Mouse (Mus musculus) gastrocnemius, adult 2 months (tissue): ENCODE results near the gene Ptprc. TPM values are rescaled to one million over a fixed set of nuclear protein-coding genes. Genes with fewer than 3 reads are reported as not detected.

Experiments
- DNase-seq: peaks from one replicate; pipeline ENCODE4 v3.0.0; 2022
- H3K27ac ChIP-seq: fragments of 200-600 bp; 2 replicates; pipeline ENCODE4 v1.8.1; 2022; ENCODE audit warnings: mild to moderate bottlenecking
- H3K4me3 ChIP-seq: fragments of 200-600 bp; 2 replicates; pipeline ENCODE4 v1.8.1; 2022; ENCODE audit warnings: mild to moderate bottlenecking, moderate library complexity
- CTCF ChIP-seq: fragments of 200-600 bp; IDR thresholded peaks from 2 replicates; pipeline ENCODE4 v1.8.1; 2022; ENCODE audit warnings: antibody characterized with exemption, mild to moderate bottlenecking, moderate library complexity
- intact Hi-C: fragments of 180-260 bp; cut with DNase I; formaldehyde crosslinking; loops from one replicate; pipeline ENCODE4 v1.15.1; 2025
- total RNA-seq, 2 experiments: library from RNA; stranded (reverse); gene quantifications; 2 replicates each; pipeline ENCODE4 v1.2.3; 2021

Ptprc gene
- total RNA-seq, 2 experiments from 2014 or later = 0.97 to 1.4 TPM

- no peak for TF ChIP-seq CTCF
- Histone ChIP-seq H3K4me3 (no peak overlapping the region), H3K27ac (no peak overlapping the region)
- DNase-seq = no peak
- intact Hi-C loops = no loop called here
Measured at GRCm38 (mm10) chr1:138172547-138172946, 3.0 kb downstream of the Ptprc start.

- no peak for DNase-seq
- intact Hi-C loops = no loop called here
- TF ChIP-seq CTCF = no peak
- H3K27ac ChIP-seq = no peak overlapping the region
- H3K4me3 ChIP-seq = no peak overlapping the region
Measured at GRCm38 (mm10) chr1:138172096-138172495, 3.4 kb downstream of the Ptprc start.

GRCm38 (mm10) chr1:138166233-138166771, 9.2 kb downstream of the Ptprc start:
- intact Hi-C loops = no loop called here
- Histone ChIP-seq H3K4me3 (no peak overlapping the region), H3K27ac (no peak overlapping the region)
- DNase-seq = no peak
- no peak for TF ChIP-seq CTCF

DNA sequence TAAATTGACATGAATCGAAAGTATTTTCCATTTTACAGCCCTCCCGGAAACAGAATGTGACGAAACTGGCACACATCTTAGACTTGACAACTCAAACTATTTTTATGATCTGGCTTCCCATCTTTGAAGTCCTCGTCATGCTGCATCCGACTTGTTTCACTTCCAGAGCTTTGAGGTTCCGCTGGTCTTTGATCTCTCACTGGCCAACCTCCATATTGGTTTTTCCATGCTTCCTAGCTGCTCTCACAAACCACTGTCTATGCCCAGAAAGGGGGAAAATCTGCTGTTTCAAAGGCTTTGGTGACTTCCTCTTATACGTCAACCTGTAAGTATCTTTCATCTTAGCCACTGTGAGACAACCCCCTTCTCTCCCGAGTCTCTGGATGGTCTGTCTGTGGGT, 12.9 kb downstream of the Ptprc start:
- no peak for TF ChIP-seq CTCF
- DNase-seq = no peak
- Histone ChIP-seq H3K4me3 (no peak overlapping the region), H3K27ac (no peak overlapping the region)
- intact Hi-C loops = no loop called here

DNA sequence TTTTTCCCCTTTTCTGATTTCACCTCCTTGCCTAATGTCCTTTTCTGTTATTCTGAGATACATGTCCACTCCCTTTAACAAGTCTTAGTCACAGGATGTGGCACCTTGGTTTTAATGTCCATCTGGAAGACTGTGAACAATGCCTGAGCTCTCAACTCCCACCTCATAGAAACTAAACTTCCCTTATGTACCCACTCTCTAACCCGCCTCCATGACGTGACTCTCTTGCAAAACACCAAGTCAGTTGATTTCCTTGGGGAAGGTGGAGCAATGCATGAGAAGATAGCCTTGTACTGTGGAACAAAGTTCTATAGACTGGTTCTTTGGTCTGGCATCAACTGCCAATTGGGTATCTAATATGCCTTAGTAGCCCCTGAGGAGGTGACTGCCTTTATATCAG, 16.6 kb downstream of the Ptprc start:
- Histone ChIP-seq H3K4me3 (no peak overlapping the region), H3K27ac (no peak overlapping the region)
- no peak for TF ChIP-seq CTCF
- intact Hi-C loops = no loop called here
- DNase-seq = no peak

DNA sequence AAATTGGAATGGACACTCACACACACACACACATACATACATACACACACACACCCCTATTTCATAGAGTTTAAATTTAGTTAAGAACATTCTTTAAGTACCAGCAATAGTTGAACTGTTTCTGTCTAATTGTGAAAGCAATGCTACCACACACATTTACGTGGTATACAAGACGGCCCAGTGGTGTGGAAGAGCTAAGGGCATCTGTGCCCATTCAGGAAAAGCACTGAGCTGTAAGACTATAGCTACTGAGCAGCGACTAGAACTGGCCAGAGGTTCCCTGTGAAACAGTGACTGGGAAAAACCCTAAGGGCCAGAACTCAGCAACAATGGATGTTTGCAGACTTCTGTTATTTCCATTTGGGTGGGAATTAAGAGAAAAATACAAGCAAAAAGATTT, 17.3 kb downstream of the Ptprc start:
- DNase-seq = no peak
- TF ChIP-seq CTCF = no peak
- Histone ChIP-seq H3K4me3 (no peak overlapping the region), H3K27ac (no peak overlapping the region)
- intact Hi-C loops = no loop called here

DNA sequence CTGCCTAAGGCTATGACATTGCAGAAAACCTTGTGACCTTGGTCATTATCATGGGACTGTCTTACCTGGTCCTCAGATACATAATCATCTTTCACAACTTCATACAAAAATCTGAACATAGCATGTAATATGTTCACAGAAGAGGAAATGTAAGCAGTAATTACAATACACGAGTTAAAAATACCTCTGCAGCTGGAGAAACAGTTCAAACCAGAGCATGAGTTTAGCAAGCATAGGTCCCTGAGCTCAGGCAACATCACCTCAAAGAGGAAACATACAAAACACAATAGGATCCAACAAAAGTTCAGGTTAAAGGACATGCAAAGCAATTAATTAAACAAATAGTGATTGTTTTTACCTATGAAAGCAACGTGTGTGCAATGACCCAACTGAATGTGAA, 17.8 kb downstream of the Ptprc start:
- Histone ChIP-seq H3K27ac (no peak overlapping the region), H3K4me3 (no peak overlapping the region)
- no peak for DNase-seq
- intact Hi-C loops = no loop called here
- TF ChIP-seq CTCF = no peak

DNA sequence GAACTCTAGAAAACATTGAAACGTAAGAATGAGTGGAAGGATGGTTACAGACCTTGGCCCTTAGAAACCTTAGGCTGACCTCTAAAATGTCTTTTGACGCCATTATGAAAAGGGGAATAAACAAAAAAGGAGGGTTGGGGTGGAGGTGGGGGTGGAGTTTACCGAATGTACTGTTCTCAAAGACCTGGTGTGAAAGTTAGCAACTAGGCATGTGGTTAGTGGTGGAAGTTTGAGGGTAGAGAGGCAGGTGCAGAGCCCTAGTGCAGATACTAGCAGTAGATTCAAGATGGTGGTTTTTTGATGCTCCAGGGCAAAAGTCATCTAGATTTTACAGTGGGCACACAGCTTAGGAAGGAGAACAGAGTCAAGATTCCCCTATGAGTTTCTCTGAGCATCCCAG, 18.5 kb downstream of the Ptprc start:
- TF ChIP-seq CTCF = no peak
- Histone ChIP-seq H3K4me3 (no peak overlapping the region), H3K27ac (no peak overlapping the region)
- intact Hi-C loops = no loop called here
- no peak for DNase-seq

- Histone ChIP-seq H3K27ac (no peak overlapping the region), H3K4me3 (no peak overlapping the region)
- DNase-seq = no peak
- intact Hi-C loops = no loop called here
- no peak for TF ChIP-seq CTCF
Measured at GRCm38 (mm10) chr1:138154185-138154785, 21.2 kb downstream of the Ptprc start.

DNA sequence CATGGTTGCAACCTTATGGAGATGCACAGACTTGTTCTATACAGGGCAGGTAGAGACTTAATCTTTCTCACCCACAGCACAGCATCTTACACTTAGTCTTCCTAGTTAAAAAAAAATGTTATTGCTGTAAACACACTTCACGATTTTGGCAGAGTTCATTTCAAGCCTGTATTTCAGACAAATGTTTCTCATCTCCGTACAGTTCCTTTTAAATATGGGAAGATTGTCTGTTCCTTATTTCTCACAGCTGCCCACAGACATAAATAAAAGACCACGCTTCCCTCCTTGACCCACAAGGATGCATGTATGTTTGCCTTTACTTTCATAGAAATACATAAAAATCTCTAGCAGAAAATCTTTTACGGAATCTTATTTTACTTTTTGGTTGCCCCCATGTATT, 22.4 kb downstream of the Ptprc start:
- H3K27ac ChIP-seq = no peak overlapping the region
- intact Hi-C loops = no loop called here
- DNase-seq = no peak
- H3K4me3 ChIP-seq = no peak overlapping the region
- TF ChIP-seq CTCF = no peak

DNA sequence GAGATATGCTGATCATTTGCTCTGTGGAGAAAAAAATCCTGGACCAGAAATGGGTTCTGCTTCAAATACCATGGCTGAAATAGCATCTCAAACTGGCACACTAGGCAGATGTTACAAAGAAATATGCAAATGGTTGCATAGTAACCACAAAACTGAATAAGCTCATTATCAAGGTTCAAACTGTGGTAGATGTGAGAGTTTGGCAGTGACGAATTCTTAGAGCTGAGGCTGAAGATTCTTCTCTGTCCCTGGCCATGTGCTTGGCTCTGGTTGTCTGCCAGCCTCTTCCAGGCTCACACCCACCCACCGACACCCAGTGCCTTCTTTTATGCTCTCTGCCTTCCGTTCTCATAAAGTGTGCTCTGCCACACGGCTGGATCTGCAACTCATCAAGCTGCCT, 26.7 kb downstream of the Ptprc start:
- Histone ChIP-seq H3K27ac (no peak overlapping the region), H3K4me3 (no peak overlapping the region)
- TF ChIP-seq CTCF = no peak
- DNase-seq = no peak
- intact Hi-C loops = no loop called here

DNA sequence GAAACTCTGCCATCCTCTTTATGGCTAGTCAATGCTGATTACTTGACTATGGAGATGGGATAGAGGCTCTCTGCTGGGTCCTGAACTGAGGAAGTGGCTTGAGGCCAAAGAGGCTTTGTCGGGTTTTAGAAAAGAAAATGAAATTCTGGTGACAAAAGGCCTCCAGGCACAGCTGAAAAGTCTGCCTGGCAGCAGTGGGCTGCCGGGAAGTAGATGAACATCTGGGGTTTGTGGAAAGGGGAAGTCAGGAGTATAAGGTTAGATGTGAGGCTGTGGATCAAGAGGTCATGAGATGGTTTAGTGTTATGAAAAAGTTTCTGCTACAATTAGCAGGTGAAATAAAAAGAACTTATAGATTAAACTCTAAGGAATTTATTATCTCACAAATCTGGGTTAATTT, 29.9 kb downstream of the Ptprc start:
- DNase-seq = no peak
- Histone ChIP-seq H3K4me3 (no peak overlapping the region), H3K27ac (no peak overlapping the region)
- intact Hi-C loops = no loop called here
- no peak for TF ChIP-seq CTCF

GRCm38 (mm10) chr1:138145148-138145547, 30.4 kb downstream of the Ptprc start:
- no peak overlapping the region for H3K4me3 ChIP-seq
- no peak for TF ChIP-seq CTCF
- intact Hi-C loops = no loop called here
- no peak for DNase-seq
- H3K27ac ChIP-seq = no peak overlapping the region

GRCm38 (mm10) chr1:138144365-138144764, 31.1 kb downstream of the Ptprc start:
- Histone ChIP-seq H3K4me3 (no peak overlapping the region), H3K27ac (no peak overlapping the region)
- no peak for DNase-seq
- intact Hi-C loops = no loop called here
- no peak for TF ChIP-seq CTCF
